Mouse (Mus musculus) layer of hippocampus, adult 18-20 months (tissue): ENCODE measurements around the gene Ctnna3. TPM values are rescaled to one million over a fixed set of nuclear protein-coding genes. Genes with fewer than 3 reads are reported as not detected.

ENCODE experiments used
- DNase-seq, 2 experiments: peaks; one replicate each; pipeline ENCODE4 v3.0.0; 2022; ENCODE audit warnings: low spot score in 2 of 2
- total RNA-seq, 2 experiments: library from RNA; stranded (reverse); gene quantifications; 2 replicates each; pipeline ENCODE4 v1.2.3; 2021

The Ctnna3 gene
- total RNA-seq, 2 experiments from 2014 or later = 1.4 to 2.6 TPM

- DNase-seq = peak in 1 of 2 experiments; percentile 8
Observed at GRCm38 (mm10) chr10:63480066-63480465, 50.2 kb downstream of the Ctnna3 start.

DNA sequence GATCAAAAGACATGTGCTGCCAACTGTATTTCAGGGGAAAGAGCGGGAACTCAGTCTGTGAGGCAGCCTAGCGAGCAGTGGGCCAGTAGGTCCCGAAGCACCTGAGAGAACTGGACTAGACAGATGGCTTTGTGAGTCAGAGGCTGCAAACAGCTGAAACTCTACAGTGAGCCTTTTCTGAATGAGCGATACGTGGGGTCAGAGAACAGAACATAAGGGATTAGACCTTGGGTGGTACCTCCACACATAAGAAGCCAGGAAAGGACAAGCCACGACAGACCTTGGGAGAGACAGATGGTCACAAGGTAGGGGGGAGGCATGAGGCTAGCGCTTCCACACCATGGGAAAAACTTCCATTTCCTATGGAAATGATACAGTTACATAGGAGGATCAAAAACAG lies 58.4 kb downstream of the Ctnna3 start:
- DNase-seq = no peak

DNA sequence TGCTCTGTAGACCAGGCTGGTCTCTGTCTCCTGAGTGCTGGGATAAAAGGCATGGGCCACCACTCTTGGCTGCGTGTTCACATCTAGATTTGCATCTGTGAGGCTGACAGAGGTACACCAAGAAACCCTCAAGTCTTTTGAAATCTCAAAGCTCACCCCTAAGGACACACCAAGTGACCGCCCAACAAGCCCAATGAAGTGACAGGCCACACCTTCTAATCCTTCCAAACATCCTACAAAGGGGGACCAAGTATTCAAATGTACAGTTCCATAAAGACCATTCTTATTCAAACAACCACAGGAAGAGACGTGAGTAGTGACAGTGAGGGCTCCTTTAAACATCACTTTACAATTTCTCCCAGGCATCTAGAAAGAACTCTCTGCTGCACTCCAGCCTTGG lies 94.1 kb downstream of the Ctnna3 start:
- no peak for DNase-seq

DNA sequence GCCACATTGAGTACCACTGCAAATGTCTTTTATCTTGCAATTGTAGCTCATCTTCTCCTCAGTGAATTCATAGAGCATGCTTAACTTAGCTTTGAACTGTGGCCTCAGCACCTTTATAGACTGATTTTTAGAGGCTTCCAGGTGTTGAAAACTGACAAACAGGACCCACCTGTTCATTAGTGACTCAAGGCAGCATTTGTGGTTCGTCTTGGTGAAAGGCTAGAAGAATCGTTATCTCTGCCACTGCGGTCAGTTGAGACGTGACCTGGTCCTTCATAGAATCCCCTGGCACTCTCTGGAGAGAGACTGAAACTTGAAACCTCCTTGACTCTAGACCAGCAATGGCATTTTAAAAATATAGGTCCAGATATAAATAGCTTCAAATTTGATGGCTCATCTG lies 96.1 kb downstream of the Ctnna3 start:
- no peak for DNase-seq

- no peak for DNase-seq
Observed at GRCm38 (mm10) chr10:63532381-63532780, 102.5 kb downstream of the Ctnna3 start.

DNA sequence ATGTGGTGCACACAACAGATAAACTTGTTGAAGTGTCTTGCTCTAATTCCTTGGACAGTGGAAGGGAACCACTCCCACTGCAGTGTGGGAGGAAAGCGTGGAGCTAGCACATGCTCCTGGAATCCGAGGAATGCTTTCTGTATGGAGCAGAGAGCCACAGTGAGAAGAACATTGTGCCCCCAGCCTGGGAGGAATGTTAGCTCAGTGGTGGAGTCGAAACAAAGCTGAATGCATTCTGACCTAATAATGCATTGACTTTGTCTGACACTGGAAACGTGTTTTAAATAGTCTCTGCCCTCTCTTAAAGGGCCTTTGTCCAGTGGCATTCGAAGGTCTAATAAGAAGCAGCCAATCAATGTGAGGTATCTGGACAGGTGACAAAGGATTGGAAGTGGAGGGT lies 111.9 kb downstream of the Ctnna3 start:
- peak in 1 of 2 experiments; percentile 3 for DNase-seq

GRCm38 (mm10) chr10:63542493-63542892 lies 112.6 kb downstream of the Ctnna3 start:
- no peak for DNase-seq

DNA sequence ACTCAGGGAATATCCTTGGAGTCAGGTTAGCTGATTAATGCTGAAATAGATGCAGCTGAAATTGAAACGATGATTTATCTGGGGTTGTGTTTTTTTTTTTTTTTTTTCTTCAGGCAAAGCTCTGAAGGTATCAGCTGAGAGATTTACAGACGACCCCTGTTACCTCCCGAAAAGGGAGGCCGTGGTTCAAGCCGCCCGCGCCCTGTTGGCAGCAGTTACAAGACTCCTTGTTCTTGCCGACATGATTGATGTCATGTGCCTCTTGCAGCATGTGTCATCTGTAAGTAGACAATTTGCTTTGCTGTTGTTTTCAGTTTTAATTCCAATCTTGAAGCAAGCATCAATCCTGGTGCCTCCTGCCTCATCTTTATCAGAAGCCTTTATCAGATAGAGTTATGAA lies 136.8 kb downstream of the Ctnna3 start:
- DNase-seq = no peak

GRCm38 (mm10) chr10:63571561-63571960 lies 141.7 kb downstream of the Ctnna3 start:
- no peak for DNase-seq

GRCm38 (mm10) chr10:63572866-63573265 lies 143.0 kb downstream of the Ctnna3 start:
- no peak for DNase-seq

DNA sequence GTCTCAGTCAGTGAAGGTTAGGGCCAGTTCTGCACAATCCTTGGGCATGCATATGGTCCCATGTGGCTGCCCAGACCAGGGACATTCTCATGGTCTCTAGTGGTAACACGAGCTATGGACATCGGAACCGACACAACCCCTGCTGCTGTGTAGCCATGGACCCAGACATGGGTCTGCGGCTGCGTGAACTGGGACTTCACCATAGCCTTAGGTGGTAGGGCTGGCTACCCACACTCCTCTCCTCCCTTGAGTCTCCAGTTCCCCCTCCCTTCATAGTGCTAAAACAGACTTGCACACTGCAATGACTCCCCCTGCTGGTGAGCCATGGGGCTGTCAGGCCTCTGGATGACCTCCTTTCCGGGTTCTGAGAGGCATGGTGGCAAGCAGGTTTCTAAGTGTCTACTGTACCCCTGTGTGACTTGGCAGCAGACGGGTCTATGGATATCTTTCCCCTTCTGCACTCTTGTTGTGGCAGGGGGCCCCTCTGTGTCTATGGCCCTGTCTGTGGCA lies 144.3 kb downstream of the Ctnna3 start:
- peak in 1 of 2 experiments; percentile 13 for DNase-seq

DNA sequence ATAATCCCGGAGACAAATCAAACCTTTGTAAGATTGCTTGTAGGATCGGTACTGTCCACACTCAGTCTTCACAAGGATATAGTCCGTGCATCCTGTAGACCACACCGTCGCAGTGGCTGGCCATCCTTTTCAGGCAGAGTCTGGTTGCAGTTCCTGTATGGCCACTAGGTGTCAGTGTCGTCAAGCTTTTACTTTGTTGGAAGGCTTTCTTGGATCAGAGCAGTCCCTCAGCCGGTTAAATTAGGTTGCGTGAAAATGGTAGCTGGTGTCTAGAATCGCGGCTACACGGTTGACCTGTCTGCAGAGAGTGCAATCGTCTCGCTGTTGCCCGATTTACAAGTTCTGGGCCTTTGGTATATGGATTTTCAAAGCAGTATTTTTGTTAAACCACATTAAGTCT lies 152.7 kb downstream of the Ctnna3 start:
- peak; percentile 63 to 91 for DNase-seq

GRCm38 (mm10) chr10:63583798-63584374 lies 154.0 kb downstream of the Ctnna3 start:
- DNase-seq = no peak

GRCm38 (mm10) chr10:63599417-63599816 lies 169.5 kb downstream of the Ctnna3 start:
- no peak for DNase-seq

- DNase-seq = no peak
Observed at GRCm38 (mm10) chr10:63601206-63601605, 171.3 kb downstream of the Ctnna3 start.

- no peak for DNase-seq
Observed at GRCm38 (mm10) chr10:63628546-63628945, 198.6 kb downstream of the Ctnna3 start.

GRCm38 (mm10) chr10:63633915-63634314 lies 204.0 kb downstream of the Ctnna3 start:
- DNase-seq = no peak

- DNase-seq = no peak
Observed at GRCm38 (mm10) chr10:63637987-63638386, 208.1 kb downstream of the Ctnna3 start.

GRCm38 (mm10) chr10:63647300-63647699 lies 217.4 kb downstream of the Ctnna3 start:
- no peak for DNase-seq

DNA sequence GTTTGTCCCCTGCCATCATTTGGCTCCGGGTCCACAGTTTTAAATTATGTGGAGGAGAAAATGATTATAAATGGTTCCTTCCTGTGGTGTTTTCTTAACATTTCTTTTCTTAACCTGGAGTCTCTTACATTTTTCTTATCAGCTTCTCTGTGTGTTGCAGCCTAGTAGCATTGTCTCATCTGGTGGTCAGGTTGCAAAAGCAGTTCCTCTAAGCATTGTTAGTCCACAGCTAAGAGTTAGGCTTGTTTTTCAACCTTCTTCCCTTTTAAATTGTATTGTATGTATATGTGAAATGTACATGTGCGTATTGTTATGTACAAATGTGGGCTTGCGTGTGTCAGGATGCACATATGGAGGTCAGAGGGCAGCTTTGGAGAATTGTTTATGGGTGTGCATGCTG lies 220.4 kb downstream of the Ctnna3 start:
- no peak for DNase-seq

GRCm38 (mm10) chr10:63652887-63653286 lies 223.0 kb downstream of the Ctnna3 start:
- DNase-seq = no peak

DNA sequence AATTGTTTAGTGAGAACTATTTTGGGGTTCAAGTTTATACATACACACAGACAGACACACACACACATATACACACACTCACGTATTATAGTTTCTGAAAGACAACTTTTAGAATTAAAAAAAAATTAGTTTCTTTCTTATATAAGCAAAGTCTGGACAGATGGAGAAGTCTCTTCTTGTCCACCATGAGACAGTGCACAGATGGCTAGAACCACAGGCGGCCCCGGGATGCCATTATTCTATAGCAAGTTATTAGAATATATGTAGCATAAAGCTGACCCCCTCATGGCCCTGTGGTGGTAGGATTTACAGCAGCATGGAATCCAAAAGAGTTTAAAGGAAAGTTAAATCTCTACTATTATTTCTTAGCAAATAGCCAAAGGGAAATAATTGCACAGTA lies 223.7 kb downstream of the Ctnna3 start:
- no peak for DNase-seq

DNA sequence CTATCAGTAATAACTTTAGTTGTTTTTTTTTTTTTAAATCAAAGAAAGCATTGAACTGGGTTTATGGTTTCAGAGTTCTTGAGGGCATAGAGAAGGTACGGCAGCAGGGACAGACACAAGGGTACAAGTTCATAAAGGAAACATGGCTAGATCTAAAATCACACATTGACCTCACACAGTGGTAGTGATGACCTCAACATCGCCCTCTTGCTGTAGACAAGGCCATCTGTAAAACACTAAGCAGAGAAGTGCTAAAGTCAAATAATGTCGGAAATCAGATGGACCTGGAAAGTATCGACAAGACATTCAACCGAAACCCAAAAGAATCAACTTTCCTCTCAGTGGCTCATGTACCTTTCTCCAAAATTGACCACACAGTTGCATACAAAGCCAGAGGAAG lies 224.7 kb downstream of the Ctnna3 start:
- no peak for DNase-seq

DNA sequence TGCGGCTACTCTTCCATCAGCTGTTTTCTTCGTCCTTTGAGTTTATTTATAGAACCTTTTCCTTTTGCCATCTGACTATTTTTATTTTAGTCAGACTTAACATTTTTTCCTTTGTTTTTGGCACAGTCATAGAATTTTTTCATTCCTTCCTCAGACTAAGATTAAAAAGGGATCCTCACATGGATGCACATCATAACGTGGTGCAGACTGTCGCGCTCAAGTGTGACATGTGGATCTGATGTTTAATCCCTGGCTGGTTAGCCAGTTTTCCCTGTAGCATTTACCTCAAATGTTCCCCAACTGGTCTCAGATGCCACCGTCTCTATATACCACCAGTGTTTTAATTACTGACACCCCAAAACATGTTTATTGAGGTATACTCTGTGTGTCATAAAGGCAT lies 246.4 kb downstream of the Ctnna3 start:
- no peak for DNase-seq
